Mouse (Mus musculus) kidney, adult 2 months (tissue): ENCODE measurements around the gene Alpk3. TPM values are rescaled to one million over a fixed set of nuclear protein-coding genes. Genes with fewer than 3 reads are reported as not detected.
A peak's percentile ranks its signal among the peaks of the same experiment; 100 is the strongest.
"Not testable (repeated sequence)": the region's sequence is repeated elsewhere in the genome, so short reads cannot be mapped to it uniquely, and the experiment has no call there.

ENCODE experiments used
- DNase-seq: peaks from one replicate; pipeline ENCODE4 v3.0.0; 2021
- H3K27ac ChIP-seq: fragments of 200-500 bp; 2 replicates; pipeline ENCODE4 v1.5.1; 2012; ENCODE audit warnings: low read depth, low read length, control low read depth, inconsistent platforms; ENCODE audit not compliant: insufficient read depth
- H3K27me3 ChIP-seq: fragments of 200-500 bp; replicated peaks from 2 replicates; pipeline ENCODE4 v1.6.1; 2012; ENCODE audit warnings: mild to moderate bottlenecking, moderate library complexity, low read length, inconsistent platforms; ENCODE audit not compliant: control insufficient read depth, insufficient read depth
- H3K36me3 ChIP-seq: fragments of 200-500 bp; 2 replicates; pipeline ENCODE4 v1.6.1; 2012; ENCODE audit warnings: mild to moderate bottlenecking, moderate library complexity, low read length, inconsistent platforms; ENCODE audit not compliant: control insufficient read depth, insufficient read depth
- H3K4me1 ChIP-seq: fragments of 200-500 bp; 2 replicates; pipeline ENCODE4 v1.6.1; 2011; ENCODE audit warnings: low read length; ENCODE audit not compliant: control insufficient read depth, insufficient read depth
- H3K4me3 ChIP-seq: fragments of 200-500 bp; 2 replicates; pipeline ENCODE4 v1.5.1; 2011; ENCODE audit warnings: mild to moderate bottlenecking, low read depth, low read length, control low read depth; ENCODE audit not compliant: insufficient read depth
- CTCF ChIP-seq: fragments of 200-500 bp; conservative IDR thresholded peaks from 2 replicates; pipeline ENCODE4 v1.5.1; 2011; ENCODE audit warnings: low read depth, mild to moderate bottlenecking, control low read depth, low read length, moderate library complexity, mixed read lengths; ENCODE audit not compliant: insufficient read depth, insufficient read length
- POLR2A ChIP-seq: fragments of 200-500 bp; IDR thresholded peaks from one replicate; pipeline ENCODE4 v1.6.1; 2011; ENCODE audit warnings: low read depth, low read length, control low read depth
- WGBS: fragments of 180-500 bp; shearing (Covaris S2); methylation state at CpG from one replicate; pipeline ENCODE4 v1.1.7; 2018; 5-methylcytosine and 5-hydroxymethylcytosine counted together
- polyA plus RNA-seq: library from polyadenylated mRNA; depleted of rRNA; stranded (reverse); fragments of >200 nt; gene quantifications from 2 replicates; pipeline ENCODE4 v1.2.3, GENCODE M21; 2012

Gene Alpk3
- polyA plus RNA-seq, 1 experiment = 0.88 TPM

DNA sequence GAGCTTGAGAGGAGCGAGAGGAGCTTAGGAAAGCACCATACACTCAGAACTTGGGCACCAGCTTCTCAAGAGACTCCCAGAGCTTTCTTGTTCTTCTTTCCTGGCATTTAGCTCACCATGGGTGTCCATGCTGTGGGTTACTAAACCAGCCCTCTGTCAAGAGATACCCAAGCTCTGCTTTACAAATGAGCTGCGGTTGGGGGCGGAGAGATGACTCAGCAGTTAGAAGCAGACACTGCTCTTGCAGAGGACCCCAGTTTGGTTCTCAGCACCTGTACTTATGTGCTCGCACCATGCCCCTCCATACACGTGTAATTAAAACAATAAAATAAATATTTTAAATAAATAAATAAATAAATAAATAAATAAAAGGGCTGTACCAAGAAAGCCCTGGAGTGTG, 79.9 kb downstream of the Alpk3 start:
- H3K36me3 ChIP-seq = no peaks in the 10 kb centered on the region
- peaks cover 26% of the 10 kb centered on the region for H3K4me1 ChIP-seq
- no peak overlapping the region for H3K27ac ChIP-seq
- WGBS = 95% methylated on average over 5 of the region's 5 CpGs
- no peaks in the 10 kb centered on the region for H3K27me3 ChIP-seq
- DNase-seq = no peak
- TF ChIP-seq POLR2A = no peak
- no peak for TF ChIP-seq CTCF
- H3K4me3 ChIP-seq = no peak overlapping the region

DNA sequence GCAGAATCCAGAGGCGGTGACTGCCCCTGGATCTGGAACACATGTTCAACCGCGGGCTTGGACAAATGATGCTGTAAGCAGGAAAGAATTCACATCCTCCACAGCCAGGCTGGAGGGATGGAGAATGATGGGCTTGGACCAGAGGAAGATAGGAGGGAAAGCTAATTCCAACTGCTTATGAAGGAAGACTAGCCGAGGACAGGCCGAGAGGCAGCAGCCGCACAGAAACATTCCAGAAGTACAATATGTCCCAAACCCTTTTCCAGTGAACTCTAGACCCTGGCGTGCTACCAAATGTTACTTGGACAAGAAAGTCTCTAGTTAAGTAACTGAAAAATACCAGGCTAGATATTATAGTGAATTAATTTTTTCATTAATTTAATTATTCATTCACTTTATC, 81.7 kb downstream of the Alpk3 start:
- peak overlapping the region; percentile 80 for H3K27ac ChIP-seq
- 47% methylated on average over 7 of the region's 7 CpGs for WGBS
- DNase-seq = peak; percentile 94

DNA sequence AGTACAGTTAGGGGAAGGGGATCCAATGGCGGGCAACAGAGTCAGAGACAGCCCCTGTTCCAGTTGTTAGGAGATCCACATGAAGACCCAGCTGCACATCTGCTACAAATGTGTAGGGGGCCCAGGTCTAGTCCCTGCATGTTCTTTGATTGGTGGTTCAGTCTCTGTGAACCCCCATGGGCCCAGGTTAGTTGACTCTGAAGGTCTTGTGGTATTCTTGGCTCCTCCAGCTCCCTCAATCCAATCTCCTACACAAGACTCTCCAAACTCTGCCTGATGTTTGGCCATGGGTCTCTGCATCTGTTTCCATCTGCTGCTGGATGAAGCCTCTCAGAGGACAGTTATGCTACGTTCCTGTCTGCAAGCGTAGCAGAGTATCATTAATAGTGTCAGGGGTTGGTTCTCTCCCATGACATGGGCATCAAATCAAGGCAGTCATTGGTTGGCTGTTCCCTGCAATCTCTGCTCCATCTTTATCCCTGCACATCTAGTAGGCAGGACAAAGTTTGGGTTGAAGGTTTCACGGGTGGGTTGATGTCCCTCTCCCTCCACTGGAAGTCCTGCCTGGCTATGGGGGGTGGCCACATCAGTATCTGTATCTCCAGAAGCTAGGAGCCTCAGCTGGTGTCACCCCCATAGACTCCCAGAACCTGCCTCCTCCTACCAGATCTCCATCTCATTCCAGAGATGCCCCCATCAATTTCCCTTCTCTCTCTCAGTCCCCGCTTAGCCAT, 82.4 kb downstream of the Alpk3 start:
- Histone ChIP-seq H3K36me3 (no peaks in the 10 kb centered on the region), H3K4me3 (no peak overlapping the region), H3K4me1 (peaks cover 20% of the 10 kb centered on the region), H3K27me3 (no peaks in the 10 kb centered on the region), H3K27ac (peak overlapping the region; percentile 58)
- no peak for DNase-seq
- TF ChIP-seq POLR2A = no peak
- no peak for TF ChIP-seq CTCF
- 86% methylated on average over 5 of the region's 5 CpGs for WGBS

More for the DNA sequence above, 81.7 kb downstream of the Alpk3 start:
- H3K27me3 ChIP-seq = no peaks in the 10 kb centered on the region
- H3K4me3 ChIP-seq = no peak overlapping the region
- TF ChIP-seq POLR2A (no peak), CTCF (no peak)
- peaks cover 26% of the 10 kb centered on the region for H3K4me1 ChIP-seq
- no peaks in the 10 kb centered on the region for H3K36me3 ChIP-seq

DNA sequence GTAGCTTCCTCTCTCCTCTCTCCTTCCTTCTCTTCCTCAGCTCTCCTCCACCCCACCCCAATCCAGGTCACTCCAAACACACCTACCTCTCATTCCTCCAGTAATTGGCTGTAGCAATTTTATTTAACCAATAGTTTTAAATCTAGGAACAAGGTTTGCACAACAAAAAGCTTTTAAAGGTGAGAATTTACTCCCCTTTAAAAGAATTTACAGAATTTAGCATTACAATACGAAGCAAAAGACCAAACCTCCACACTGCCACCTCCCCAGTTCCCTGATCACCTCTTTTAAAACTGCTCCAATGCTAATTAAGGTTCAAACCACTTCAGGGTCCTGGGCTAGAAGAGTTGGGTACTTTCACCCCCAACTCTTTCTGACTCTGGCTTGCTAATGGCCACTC, 84.1 kb downstream of the Alpk3 start:
- H3K4me3 ChIP-seq = no peak overlapping the region
- no peaks in the 10 kb centered on the region for H3K36me3 ChIP-seq
- H3K4me1 ChIP-seq = peaks cover 17% of the 10 kb centered on the region
- no peaks in the 10 kb centered on the region for H3K27me3 ChIP-seq
- TF ChIP-seq POLR2A = no peak
- no peak for TF ChIP-seq CTCF
- no peak for DNase-seq
- no peak overlapping the region for H3K27ac ChIP-seq
- 95% methylated on average over 1 of the region's 1 CpGs for WGBS

DNA sequence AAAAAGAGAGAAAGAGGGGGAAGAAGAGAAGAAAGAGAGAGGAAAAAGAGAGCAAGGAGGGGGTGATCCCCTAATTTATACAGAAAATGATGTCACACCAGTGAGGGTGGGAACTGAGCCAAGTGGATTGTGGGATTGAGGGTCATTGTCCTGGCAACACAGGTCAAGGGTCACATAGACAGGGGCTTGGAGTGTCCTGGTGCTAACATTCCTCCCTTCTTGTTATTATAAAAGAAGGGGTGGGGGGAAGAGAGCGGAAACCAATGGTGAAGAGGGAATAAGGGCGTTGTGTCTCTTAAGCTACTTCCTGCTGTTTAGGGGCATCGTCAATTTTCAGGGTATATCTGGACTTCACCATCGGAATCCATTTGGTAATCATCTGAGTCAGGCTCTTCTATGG, 85.7 kb downstream of the Alpk3 start:
- WGBS = 69% methylated on average over 4 of the region's 4 CpGs
- not testable (repeated sequence) for H3K27ac ChIP-seq, H3K27me3 ChIP-seq, H3K4me3 ChIP-seq, H3K36me3 ChIP-seq
- H3K4me1 ChIP-seq = peaks cover 17% of the 10 kb centered on the region
- DNase-seq = peak; percentile 17

DNA sequence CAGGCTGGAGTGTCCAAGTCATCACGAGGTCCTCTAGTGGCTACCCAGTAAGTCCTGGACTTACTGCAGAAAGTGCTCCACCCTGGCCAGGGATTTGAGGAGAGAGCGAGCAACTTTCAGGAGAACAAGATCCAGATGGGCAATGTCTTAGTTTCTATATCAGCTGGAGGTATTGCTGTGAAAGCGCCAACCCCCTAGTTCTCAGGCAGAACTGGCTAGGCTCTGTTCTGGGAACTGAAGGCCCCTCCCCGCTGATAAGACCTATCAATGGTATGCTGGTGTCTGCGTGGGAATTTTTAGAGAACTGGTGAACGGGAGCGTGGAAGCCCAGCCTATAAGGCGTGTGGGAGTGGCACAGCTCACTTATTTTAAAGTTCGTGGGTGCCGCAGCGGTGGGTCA, 92.4 kb downstream of the Alpk3 start:
- TF ChIP-seq CTCF = no peak
- no peak for TF ChIP-seq POLR2A
- H3K4me1 ChIP-seq = no peaks in the 10 kb centered on the region
- no peak overlapping the region for H3K4me3 ChIP-seq
- no peak for DNase-seq
- no peak overlapping the region for H3K27ac ChIP-seq
- 88% methylated on average over 11 of the region's 11 CpGs for WGBS
- H3K27me3 ChIP-seq = no peaks in the 10 kb centered on the region
- H3K36me3 ChIP-seq = no peaks in the 10 kb centered on the region

DNA sequence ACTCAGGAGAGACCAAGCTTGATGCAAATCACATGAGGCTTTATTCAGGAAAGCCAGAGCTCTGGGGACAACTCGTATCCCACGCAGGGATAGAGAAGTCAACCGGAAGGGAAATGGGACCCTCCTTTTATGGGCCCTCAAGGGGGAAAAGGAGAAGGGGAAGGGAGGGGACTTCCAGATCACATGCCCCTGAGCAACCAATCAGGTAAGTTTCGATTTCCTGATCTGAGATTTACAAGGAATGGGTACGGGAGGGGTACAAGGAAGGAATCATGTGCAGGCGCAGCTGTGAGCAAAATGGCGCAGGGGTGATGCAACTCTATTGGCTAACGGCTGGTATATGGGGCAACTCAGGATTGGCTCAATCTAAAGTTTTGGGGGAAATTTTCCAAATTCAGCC, 93.8 kb downstream of the Alpk3 start:
- 96% methylated on average over 8 of the region's 8 CpGs for WGBS
- no peak overlapping the region for H3K4me3 ChIP-seq
- no peak for TF ChIP-seq CTCF
- TF ChIP-seq POLR2A = no peak
- DNase-seq = no peak
- H3K4me1 ChIP-seq = no peaks in the 10 kb centered on the region
- H3K36me3 ChIP-seq = no peaks in the 10 kb centered on the region
- H3K27me3 ChIP-seq = no peaks in the 10 kb centered on the region
- H3K27ac ChIP-seq = no peak overlapping the region
